Mouse (Mus musculus) embryonic facial prominence, embryonic 11.5 days (tissue): ENCODE data around the gene Chrnb2. TPM values are rescaled to one million over a fixed set of nuclear protein-coding genes. Genes with fewer than 3 reads are reported as not detected.
"Not testable (repeated sequence)": the region's sequence is repeated elsewhere in the genome, so short reads cannot be mapped to it uniquely, and the experiment has no call there.

ENCODE experiments used
- ATAC-seq: fragments of 200-750 bp; cut with Nextera tagmentation; replicated peaks from 2 replicates; pipeline ENCODE4 v1.8.0; 2017; ENCODE audit warnings: low read depth; ENCODE audit not compliant: insufficient number of reproducible peaks, low FRiP score, low TSS enrichment
- DNase-seq: peaks from one replicate; pipeline ENCODE4 v3.0.0-alpha.2; 2015; ENCODE audit warnings: low spot score
- H3K27ac ChIP-seq: fragments of 300-500 bp; sonication (generic); replicated peaks from 2 replicates; pipeline ENCODE4 v1.5.1; 2014; ENCODE audit warnings: mild to moderate bottlenecking, low read depth, low read length, control low read depth
- H3K27me3 ChIP-seq: fragments of 300-500 bp; sonication (generic); 2 replicates; pipeline ENCODE4 v1.6.1; 2014; ENCODE audit warnings: mild to moderate bottlenecking, low read length, moderate library complexity, mixed read lengths; ENCODE audit not compliant: control insufficient read depth, insufficient read depth
- H3K36me3 ChIP-seq: fragments of 300-500 bp; sonication (generic); replicated peaks from 2 replicates; pipeline ENCODE4 v1.6.1; 2014; ENCODE audit warnings: low read depth, mild to moderate bottlenecking, low read length, moderate library complexity, mixed read lengths; ENCODE audit not compliant: control insufficient read depth, insufficient read depth
- H3K4me1 ChIP-seq: fragments of 300-500 bp; sonication (generic); 2 replicates; pipeline ENCODE4 v1.6.1; 2014; ENCODE audit warnings: low read length, mixed read lengths; ENCODE audit not compliant: control insufficient read depth, insufficient read depth
- H3K4me2 ChIP-seq: fragments of 300-500 bp; sonication (generic); 2 replicates; pipeline ENCODE4 v1.6.1; 2014; ENCODE audit warnings: low read depth, mild to moderate bottlenecking, control low read depth, low read length, moderate library complexity
- H3K4me3 ChIP-seq: fragments of 300-500 bp; sonication (generic); 2 replicates; pipeline ENCODE4 v1.5.1; 2014; ENCODE audit warnings: low read depth, low read length, control low read depth
- H3K9ac ChIP-seq: fragments of 300-500 bp; sonication (generic); replicated peaks from 2 replicates; pipeline ENCODE4 v1.6.1; 2014; ENCODE audit warnings: mild to moderate bottlenecking, control low read depth, low read length
- H3K9me3 ChIP-seq: fragments of 300-500 bp; sonication (generic); replicated peaks from 2 replicates; pipeline ENCODE4 v1.6.1; 2016; ENCODE audit warnings: mild to moderate bottlenecking, low read length, inconsistent platforms, mixed read lengths; ENCODE audit not compliant: control insufficient read depth
- WGBS: fragments of 180-500 bp; shearing (Covaris S2); extraction: QIAGEN DNeasy Blood & Tissue Kit; methylation state at CpG from one replicate; pipeline ENCODE4 v1.1.7; 2014; 5-methylcytosine and 5-hydroxymethylcytosine counted together
- polyA plus RNA-seq: library from polyadenylated mRNA; unstranded; fragments of >200 nt; fragmentation: Nextera tagmentation; extraction: Ambion mirVana; gene quantifications from 2 replicates; pipeline ENCODE4 v1.2.1, GENCODE M21; 2014

Gene Chrnb2
- polyA plus RNA-seq, 1 experiment from 2014 or later: 2.9 TPM

- H3K4me2 ChIP-seq: no peak overlapping the region
- 57% methylated on average over 4 of the region's 4 CpGs for WGBS
- no peak for ATAC-seq
- H3K27ac ChIP-seq: no peak overlapping the region
- no peaks in the 10 kb centered on the region for H3K27me3 ChIP-seq
- no peaks in the 10 kb centered on the region for H3K9me3 ChIP-seq
- H3K4me1 ChIP-seq: no peaks in the 10 kb centered on the region
- no peak for DNase-seq
- no peak overlapping the region for H3K4me3 ChIP-seq
- H3K36me3 ChIP-seq: no peaks in the 10 kb centered on the region
- no peak overlapping the region for H3K9ac ChIP-seq
Measured at GRCm38 (mm10) chr3:89805179-89805578, 40.7 kb upstream of the Chrnb2 start.

- no peak for DNase-seq
- Histone ChIP-seq H3K9me3 (no peaks in the 10 kb centered on the region), H3K9ac (no peak overlapping the region), H3K27ac (no peak overlapping the region), H3K4me3 (no peak overlapping the region), H3K4me1 (no peaks in the 10 kb centered on the region), H3K36me3 (no peaks in the 10 kb centered on the region), H3K27me3 (no peaks in the 10 kb centered on the region), H3K4me2 (no peak overlapping the region)
- 68% methylated on average over 15 of the region's 15 CpGs for WGBS
- no peak for ATAC-seq
Measured at GRCm38 (mm10) chr3:89802876-89803275, 38.4 kb upstream of the Chrnb2 start.

GRCm38 (mm10) chr3:89801507-89801847 is 37.0 kb upstream of the Chrnb2 start:
- ATAC-seq: no peak
- peak; percentile 19 for DNase-seq
- Histone ChIP-seq H3K9ac (no peak overlapping the region), H3K4me3 (no peak overlapping the region), H3K27ac (no peak overlapping the region), H3K4me2 (no peak overlapping the region), H3K27me3 (no peaks in the 10 kb centered on the region), H3K4me1 (no peaks in the 10 kb centered on the region), H3K36me3 (no peaks in the 10 kb centered on the region), H3K9me3 (no peaks in the 10 kb centered on the region)
- WGBS: 32% methylated on average over 3 of the region's 3 CpGs

GRCm38 (mm10) chr3:89800774-89801506 is 36.5 kb upstream of the Chrnb2 start:
- no peak overlapping the region for H3K9ac ChIP-seq
- H3K4me3 ChIP-seq: no peak overlapping the region
- H3K36me3 ChIP-seq: no peaks in the 10 kb centered on the region
- DNase-seq (no peak), ATAC-seq (no peak)
- no peaks in the 10 kb centered on the region for H3K4me1 ChIP-seq
- 67% methylated on average over 5 of the region's 5 CpGs for WGBS
- no peaks in the 10 kb centered on the region for H3K9me3 ChIP-seq
- no peak overlapping the region for H3K4me2 ChIP-seq
- H3K27me3 ChIP-seq: no peaks in the 10 kb centered on the region
- H3K27ac ChIP-seq: no peak overlapping the region

GRCm38 (mm10) chr3:89800078-89800477 is 35.6 kb upstream of the Chrnb2 start:
- H3K36me3 ChIP-seq, H3K27me3 ChIP-seq, H3K4me1 ChIP-seq, H3K9ac ChIP-seq, ATAC-seq, H3K9me3 ChIP-seq, H3K4me3 ChIP-seq, H3K27ac ChIP-seq, H3K4me2 ChIP-seq, DNase-seq: not testable (repeated sequence)
- 37% methylated on average over 3 of the region's 3 CpGs for WGBS

GRCm38 (mm10) chr3:89799476-89799875 is 35.0 kb upstream of the Chrnb2 start:
- DNase-seq (no peak), ATAC-seq (no peak)
- Histone ChIP-seq H3K27ac (no peak overlapping the region), H3K9ac (peak overlapping the region; percentile 34; the same call in 1 of the 2 replicates), H3K4me3 (no peak overlapping the region; the same call in 1 of the 2 replicates), H3K36me3 (no peaks in the 10 kb centered on the region), H3K27me3 (no peaks in the 10 kb centered on the region), H3K4me2 (peak overlapping the region; percentile 27; the same call in 1 of the 2 replicates), H3K4me1 (no peaks in the 10 kb centered on the region), H3K9me3 (no peaks in the 10 kb centered on the region)
- WGBS: 4% methylated on average over 12 of the region's 13 CpGs

GRCm38 (mm10) chr3:89798518-89798917 is 34.1 kb upstream of the Chrnb2 start:
- Histone ChIP-seq H3K36me3 (no peaks in the 10 kb centered on the region), H3K9me3 (no peaks in the 10 kb centered on the region), H3K9ac (no peak overlapping the region), H3K4me1 (no peaks in the 10 kb centered on the region), H3K27ac (no peak overlapping the region), H3K4me2 (no peak overlapping the region), H3K27me3 (no peaks in the 10 kb centered on the region), H3K4me3 (no peak overlapping the region)
- ATAC-seq: no peak
- WGBS: 72% methylated on average over 3 of the region's 3 CpGs
- no peak for DNase-seq

- ATAC-seq (no peak), DNase-seq (no peak)
- Histone ChIP-seq H3K36me3 (no peaks in the 10 kb centered on the region), H3K4me2 (no peak overlapping the region), H3K4me3 (no peak overlapping the region), H3K27me3 (no peaks in the 10 kb centered on the region), H3K27ac (no peak overlapping the region), H3K4me1 (no peaks in the 10 kb centered on the region), H3K9me3 (no peaks in the 10 kb centered on the region), H3K9ac (no peak overlapping the region)
- WGBS: 53% methylated on average over 4 of the region's 4 CpGs
Measured at GRCm38 (mm10) chr3:89796358-89796757, 31.9 kb upstream of the Chrnb2 start.
